Mouse (Mus musculus): ENCODE results near the gene Alk. TPM values are rescaled to one million over a fixed set of nuclear protein-coding genes. Genes with fewer than 3 reads are reported as not detected.

Gene Alk
- total RNA-seq (2017) = 0.12 TPM in 1 of 2 replicates, not detected in the other

DNA sequence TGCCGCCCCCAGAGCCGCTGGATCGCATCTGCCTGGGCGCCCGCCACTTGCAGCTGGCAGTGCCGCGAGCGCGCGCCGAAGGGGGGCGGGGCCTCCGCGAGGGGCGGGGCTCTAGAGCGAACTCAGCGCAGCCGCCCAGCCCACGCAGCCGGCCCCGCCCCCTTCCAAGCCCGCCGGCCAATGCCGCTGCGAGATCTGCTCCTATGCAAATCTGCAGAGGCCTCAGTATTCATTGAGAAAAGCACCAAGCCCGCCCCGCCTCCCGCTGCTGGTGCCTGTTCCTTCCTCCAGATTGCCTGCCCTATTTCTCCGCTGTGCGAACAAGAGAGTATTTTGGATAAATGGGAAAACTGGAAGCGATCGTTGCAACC, at the start of gene Alk:
TSS of gene Alk (minus strand) at position 18 of the 371 bp plus-strand sequence.
- 0 out of 2 replicates have a peak, but pooled peaks have one; percentile 26 for ATAC-seq (ENCODE audit: extremely low read depth, insufficient number of reproducible peaks, low FRiP score, poor library complexity, severe bottlenecking)

GRCm38 (mm10) chr17:72652801-72653200, 48.4 kb upstream of the Alk start:
- ATAC-seq (ENCODE audit: extremely low read depth, insufficient number of reproducible peaks, low FRiP score, poor library complexity, severe bottlenecking) = no peak

DNA sequence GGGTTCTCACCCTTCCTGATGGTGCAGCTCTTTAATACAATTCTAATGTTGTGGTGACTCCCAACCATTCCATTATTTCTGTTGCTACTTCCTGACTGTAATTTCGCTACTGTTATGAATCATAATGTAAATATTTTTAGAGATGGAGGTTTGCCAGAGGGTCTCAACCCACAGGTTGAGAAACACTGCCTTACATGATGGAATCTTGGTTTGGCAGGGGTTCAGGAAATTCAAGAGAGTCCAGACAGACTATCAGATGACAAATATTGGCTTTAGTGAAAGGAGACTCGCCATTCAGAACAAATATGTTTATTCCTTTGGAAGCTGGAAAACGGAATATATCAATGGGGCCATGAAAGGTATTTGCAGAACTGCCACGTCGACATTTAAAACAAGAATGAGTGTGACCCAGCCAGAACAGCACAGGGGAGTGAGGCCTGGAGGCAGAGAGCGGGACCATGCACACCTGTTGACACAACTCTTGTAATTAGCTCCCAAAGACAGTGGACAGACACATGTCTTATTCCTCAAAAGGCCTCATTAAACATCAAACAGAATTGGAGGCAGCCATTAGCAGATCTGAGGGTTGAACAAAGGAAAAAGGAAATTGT, 44.3 kb upstream of the Alk start:
- no peak for ATAC-seq (ENCODE audit: extremely low read depth, insufficient number of reproducible peaks, low FRiP score, poor library complexity, severe bottlenecking)

DNA sequence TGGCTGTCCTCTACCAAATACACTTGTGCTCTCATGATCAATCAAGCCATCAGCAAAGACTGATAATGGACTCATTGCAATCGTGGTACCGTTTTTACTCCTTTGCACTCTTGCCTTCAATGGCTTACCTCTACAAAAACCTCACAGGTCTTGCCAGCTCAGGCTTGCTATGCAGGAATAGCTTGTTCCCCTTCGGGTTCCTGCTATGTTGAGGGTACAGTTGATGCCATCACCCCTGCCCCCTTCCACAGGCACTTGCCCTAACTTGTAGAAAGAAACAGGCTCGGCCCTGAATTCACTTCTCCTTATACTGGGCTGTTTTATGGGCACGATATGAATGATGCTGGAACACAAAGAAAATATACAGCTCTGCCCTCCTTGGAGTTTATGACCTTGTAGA, 41.7 kb upstream of the Alk start:
- ATAC-seq (ENCODE audit: extremely low read depth, insufficient number of reproducible peaks, low FRiP score, poor library complexity, severe bottlenecking) = no peak

- no peak for ATAC-seq (ENCODE audit: extremely low read depth, insufficient number of reproducible peaks, low FRiP score, poor library complexity, severe bottlenecking)
Observed at GRCm38 (mm10) chr17:72640095-72640494, 35.7 kb upstream of the Alk start.

- ATAC-seq (ENCODE audit: extremely low read depth, insufficient number of reproducible peaks, low FRiP score, poor library complexity, severe bottlenecking) = no peak
Observed at GRCm38 (mm10) chr17:72639400-72639799, 35.0 kb upstream of the Alk start.

DNA sequence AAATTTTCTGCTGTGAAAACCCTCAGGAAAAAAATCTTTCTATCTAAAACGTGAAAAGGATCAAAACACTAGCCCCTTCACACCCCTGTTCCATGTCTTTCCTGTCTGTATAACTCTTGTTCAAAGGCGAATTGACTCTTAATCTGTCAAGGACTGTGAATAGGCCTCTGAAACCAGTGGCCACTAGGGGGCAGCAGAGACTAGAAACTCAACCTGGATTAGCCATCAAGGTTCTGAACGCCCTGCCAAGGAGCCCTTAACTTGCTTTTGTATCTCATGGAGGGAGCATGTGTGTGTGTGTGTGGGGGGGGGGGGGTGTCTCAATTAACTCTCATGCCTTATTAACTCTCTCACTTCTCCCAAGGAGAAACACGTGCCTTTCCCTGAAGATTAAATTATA, 1.8 kb upstream of the Alk start:
- 0 out of 2 replicates have a peak, but pooled peaks have one; percentile 38 for ATAC-seq (ENCODE audit: extremely low read depth, insufficient number of reproducible peaks, low FRiP score, poor library complexity, severe bottlenecking)

GRCm38 (mm10) chr17:72603886-72604609, 379 bp downstream of the Alk start:
- ATAC-seq (ENCODE audit: extremely low read depth, insufficient number of reproducible peaks, low FRiP score, poor library complexity, severe bottlenecking) = no peak

DNA sequence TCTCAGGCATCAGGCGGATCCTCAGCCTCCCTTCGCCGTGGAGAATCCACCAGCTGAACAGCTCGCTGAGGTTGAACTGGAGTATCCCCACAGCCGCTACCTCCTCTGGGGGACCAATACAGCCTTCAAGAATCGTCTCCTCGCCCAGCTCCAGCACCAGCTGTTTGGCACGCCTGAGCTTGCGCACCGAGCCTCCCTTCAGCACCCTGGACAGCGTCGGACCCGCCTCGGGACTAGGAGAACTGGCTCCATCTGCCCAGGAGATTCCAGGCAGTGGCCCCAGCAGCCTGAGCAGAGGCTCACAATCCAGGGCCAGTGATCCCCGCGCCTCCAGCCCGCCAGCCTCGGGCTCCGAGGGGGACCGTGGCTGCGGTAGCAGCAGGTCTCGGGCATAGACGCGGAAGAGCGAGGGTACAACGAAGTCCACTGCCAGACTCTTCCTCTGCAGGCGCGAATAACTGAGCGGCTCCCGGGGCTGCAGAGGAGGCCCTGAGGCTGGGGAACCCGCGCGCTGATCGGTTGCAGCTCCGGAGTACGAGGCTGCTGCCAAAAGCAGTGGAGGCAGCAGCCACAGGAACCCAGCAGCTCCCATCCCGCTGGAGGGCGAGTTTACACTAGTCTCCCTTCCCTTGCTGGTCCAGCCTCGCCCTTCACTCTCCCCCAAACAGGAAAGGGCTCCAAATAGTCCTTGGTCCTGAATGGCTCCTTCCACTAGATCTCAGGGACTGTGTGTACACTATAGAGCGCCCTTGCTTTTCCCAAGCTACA, 1.1 kb downstream of the Alk start:
- no peak for ATAC-seq (ENCODE audit: extremely low read depth, insufficient number of reproducible peaks, low FRiP score, poor library complexity, severe bottlenecking)

DNA sequence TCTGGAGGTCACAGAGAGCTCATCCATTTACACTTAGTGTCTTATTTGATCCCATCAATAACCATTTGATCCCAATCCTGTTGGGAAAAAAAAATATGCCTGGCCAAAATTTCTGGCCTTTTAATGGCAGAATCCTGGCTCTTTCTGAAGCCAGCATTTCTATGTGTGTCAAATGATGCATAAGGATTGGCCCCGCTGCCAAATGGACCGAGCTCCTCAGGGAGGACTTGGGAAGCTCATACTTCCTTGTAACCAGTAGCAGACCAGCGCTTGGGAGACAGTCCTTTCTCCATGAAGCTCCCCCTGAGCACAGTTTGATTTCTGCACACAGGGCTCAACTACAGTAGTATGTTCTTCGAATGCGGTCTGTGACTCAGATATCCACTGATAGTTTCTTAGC, 3.6 kb downstream of the Alk start:
- ATAC-seq (ENCODE audit: extremely low read depth, insufficient number of reproducible peaks, low FRiP score, poor library complexity, severe bottlenecking) = no peak

- peak; percentile 39; the same call in 1 of the 2 replicates for ATAC-seq (ENCODE audit: extremely low read depth, insufficient number of reproducible peaks, low FRiP score, poor library complexity, severe bottlenecking)
Observed at GRCm38 (mm10) chr17:72587671-72588070, 16.8 kb downstream of the Alk start.

GRCm38 (mm10) chr17:72580142-72580541, 24.3 kb downstream of the Alk start:
- ATAC-seq (ENCODE audit: extremely low read depth, insufficient number of reproducible peaks, low FRiP score, poor library complexity, severe bottlenecking) = no peak

- no peak for ATAC-seq (ENCODE audit: extremely low read depth, insufficient number of reproducible peaks, low FRiP score, poor library complexity, severe bottlenecking)
Observed at GRCm38 (mm10) chr17:72579321-72579720, 25.1 kb downstream of the Alk start.

DNA sequence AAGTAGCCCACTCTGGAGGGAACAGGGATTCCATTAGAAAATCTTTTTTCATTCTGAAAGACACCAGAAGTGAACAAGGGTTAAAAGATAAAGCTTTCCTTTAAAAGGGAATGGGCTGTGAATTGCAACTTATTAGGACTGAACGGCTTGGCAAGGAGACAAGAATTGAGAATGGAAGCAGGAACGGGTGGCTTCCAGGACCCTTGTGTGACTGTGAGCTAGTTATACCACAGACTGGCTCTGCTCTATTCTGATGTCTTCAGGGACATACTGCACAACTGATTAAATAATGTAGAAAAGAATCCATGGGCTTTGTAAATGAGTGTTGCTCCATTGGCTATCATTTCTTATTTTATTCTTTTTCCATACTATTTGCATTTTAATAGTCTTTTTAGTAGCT, 33.0 kb downstream of the Alk start:
- ATAC-seq (ENCODE audit: extremely low read depth, insufficient number of reproducible peaks, low FRiP score, poor library complexity, severe bottlenecking) = no peak

DNA sequence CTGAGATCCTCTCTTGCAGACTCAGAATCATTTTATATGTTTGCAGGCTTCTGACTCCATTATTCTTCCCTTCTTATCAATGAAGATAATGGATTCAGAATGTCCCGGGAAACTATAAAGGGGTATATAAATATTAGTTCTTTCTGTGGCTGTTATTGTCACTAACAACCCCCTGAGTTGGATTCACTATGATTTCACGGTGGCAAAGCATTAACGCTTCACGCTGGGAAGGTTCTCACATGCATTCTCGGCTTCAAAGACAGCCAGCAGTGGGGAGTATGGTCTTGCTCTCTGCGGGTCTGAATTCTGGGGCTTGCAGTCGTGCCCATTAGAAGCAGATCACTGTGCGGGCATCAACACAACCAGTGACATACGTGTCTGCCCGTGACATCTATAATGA, 34.9 kb downstream of the Alk start:
- no peak for ATAC-seq (ENCODE audit: extremely low read depth, insufficient number of reproducible peaks, low FRiP score, poor library complexity, severe bottlenecking)

DNA sequence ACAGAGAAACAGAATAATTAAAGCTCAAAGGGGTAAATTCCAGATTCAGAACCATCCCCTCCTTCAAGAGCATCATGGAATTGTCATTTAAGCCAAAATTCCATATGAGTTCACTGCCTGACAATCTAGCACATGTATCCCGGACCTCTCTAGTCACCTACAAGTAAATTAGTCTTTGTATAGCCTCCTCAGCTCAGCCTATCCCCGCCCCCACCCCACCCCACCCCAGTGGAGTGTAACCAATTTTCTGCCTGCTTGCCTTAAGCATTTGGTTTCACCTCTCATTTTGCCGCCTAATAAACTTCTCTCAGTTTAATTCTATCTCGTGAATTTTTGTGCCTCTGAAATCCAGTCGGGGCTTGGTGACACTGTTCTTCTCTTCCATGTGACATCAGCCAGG, 41.0 kb downstream of the Alk start:
- ATAC-seq (ENCODE audit: extremely low read depth, insufficient number of reproducible peaks, low FRiP score, poor library complexity, severe bottlenecking) = no peak

GRCm38 (mm10) chr17:72561471-72561870, 43.0 kb downstream of the Alk start:
- ATAC-seq (ENCODE audit: extremely low read depth, insufficient number of reproducible peaks, low FRiP score, poor library complexity, severe bottlenecking) = no peak

DNA sequence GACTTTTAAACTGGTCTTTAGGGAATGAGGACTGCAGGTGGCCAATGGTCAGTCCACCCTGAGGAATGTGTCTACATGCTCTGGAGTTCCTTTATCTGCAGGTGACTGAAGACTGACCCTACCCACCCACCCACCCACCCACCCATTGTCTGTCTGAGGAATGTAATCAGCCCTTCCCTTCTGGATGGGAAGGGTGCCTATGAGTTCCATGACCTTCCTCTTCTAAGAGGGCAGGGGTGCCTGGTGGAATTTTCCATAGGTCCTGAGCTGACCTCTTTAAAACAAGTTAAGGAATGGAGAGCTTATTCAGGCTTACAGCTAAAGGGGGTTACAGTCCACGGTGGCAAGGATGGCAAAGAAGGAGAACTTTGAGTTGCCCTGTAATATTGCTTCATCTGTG, 43.7 kb downstream of the Alk start:
- ATAC-seq (ENCODE audit: extremely low read depth, insufficient number of reproducible peaks, low FRiP score, poor library complexity, severe bottlenecking) = no peak

GRCm38 (mm10) chr17:72557029-72557735, 47.2 kb downstream of the Alk start:
- no peak for ATAC-seq (ENCODE audit: extremely low read depth, insufficient number of reproducible peaks, low FRiP score, poor library complexity, severe bottlenecking)

All from neutrophil, adult 5-6 weeks (primary cell).